Mouse (Mus musculus) cerebellum, postnatal 14 days (tissue): ENCODE measurements around the gene Enpp1.

Source experiments
- DNase-seq, 2 experiments: peaks; one replicate each; pipeline ENCODE4 v3.0.0; 2021; ENCODE audit warnings: mixed read lengths in 2 of 2

Gene Enpp1

GRCm38 (mm10) chr10:24711480-24712366 lies at the start of gene Enpp1:
Gene Enpp1, minus strand, starts transcription at chr10:24712159.
- DNase-seq = peak; percentile 51 to 61

- no peak for DNase-seq
Measured at GRCm38 (mm10) chr10:24758326-24758915, 46.5 kb upstream of the Enpp1 start.

- DNase-seq = no peak
Measured at GRCm38 (mm10) chr10:24754874-24755540, 43.0 kb upstream of the Enpp1 start.

GRCm38 (mm10) chr10:24754251-24754835 lies 42.4 kb upstream of the Enpp1 start:
- DNase-seq = no peak

GRCm38 (mm10) chr10:24753536-24754250 lies 41.7 kb upstream of the Enpp1 start:
- DNase-seq = no peak

GRCm38 (mm10) chr10:24742950-24743487 lies 31.1 kb upstream of the Enpp1 start:
- DNase-seq = no peak

GRCm38 (mm10) chr10:24741229-24742198 lies 29.6 kb upstream of the Enpp1 start:
- DNase-seq = no peak

GRCm38 (mm10) chr10:24739171-24739570 lies 27.2 kb upstream of the Enpp1 start:
- no peak for DNase-seq

GRCm38 (mm10) chr10:24738456-24738855 lies 26.5 kb upstream of the Enpp1 start:
- peak; percentile 83 for DNase-seq

- DNase-seq = no peak
Measured at GRCm38 (mm10) chr10:24735027-24735777, 23.2 kb upstream of the Enpp1 start.

GRCm38 (mm10) chr10:24727478-24727877 lies 15.5 kb upstream of the Enpp1 start:
- no peak for DNase-seq

GRCm38 (mm10) chr10:24725197-24725596 lies 13.2 kb upstream of the Enpp1 start:
- no peak for DNase-seq

- no peak for DNase-seq
Measured at GRCm38 (mm10) chr10:24721841-24722240, 9.9 kb upstream of the Enpp1 start.

GRCm38 (mm10) chr10:24719383-24719782 lies 7.4 kb upstream of the Enpp1 start:
- no peak for DNase-seq

GRCm38 (mm10) chr10:24718720-24719119 lies 6.8 kb upstream of the Enpp1 start:
- DNase-seq = no peak

- DNase-seq = no peak
Measured at GRCm38 (mm10) chr10:24718058-24718457, 6.1 kb upstream of the Enpp1 start.

- no peak for DNase-seq
Measured at GRCm38 (mm10) chr10:24716232-24716631, 4.3 kb upstream of the Enpp1 start.

GRCm38 (mm10) chr10:24712901-24713300 lies 942 bp upstream of the Enpp1 start:
- DNase-seq = no peak

GRCm38 (mm10) chr10:24712367-24712761 lies 405 bp upstream of the Enpp1 start:
- peak in 1 of 2 experiments; percentile 15 for DNase-seq

- DNase-seq = no peak
Measured at GRCm38 (mm10) chr10:24711071-24711470, 888 bp downstream of the Enpp1 start.
